Mouse (Mus musculus) ovary, postnatal 14 days (tissue): ENCODE data around the gene Flcn.

Experiments used
- DNase-seq: peaks from one replicate; pipeline ENCODE4 v3.0.0; 2022; ENCODE audit warnings: low spot score

Flcn gene

GRCm38 (mm10) chr11:59769307-59769706, 40.5 kb downstream of the Flcn start:
- DNase-seq = no peak

DNA sequence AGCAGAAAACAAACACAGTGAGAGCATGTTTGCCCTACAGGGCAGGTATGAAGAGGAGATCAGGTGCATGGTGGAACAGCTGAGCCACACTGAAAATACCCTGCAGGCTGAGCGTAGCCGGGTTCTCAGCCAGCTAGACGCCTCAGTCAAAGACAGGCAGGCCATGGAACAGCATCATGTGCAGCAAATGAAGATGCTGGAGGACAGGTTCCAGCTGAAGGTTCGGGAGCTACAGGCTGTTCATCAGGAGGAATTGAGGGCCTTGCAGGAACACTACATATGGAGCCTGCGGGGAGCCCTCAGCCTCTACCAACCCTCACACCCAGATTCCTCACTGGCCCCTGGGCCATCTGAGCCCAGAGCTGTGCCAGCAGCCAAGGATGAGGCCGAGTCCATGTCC, 49.0 kb downstream of the Flcn start:
- no peak for DNase-seq

DNA sequence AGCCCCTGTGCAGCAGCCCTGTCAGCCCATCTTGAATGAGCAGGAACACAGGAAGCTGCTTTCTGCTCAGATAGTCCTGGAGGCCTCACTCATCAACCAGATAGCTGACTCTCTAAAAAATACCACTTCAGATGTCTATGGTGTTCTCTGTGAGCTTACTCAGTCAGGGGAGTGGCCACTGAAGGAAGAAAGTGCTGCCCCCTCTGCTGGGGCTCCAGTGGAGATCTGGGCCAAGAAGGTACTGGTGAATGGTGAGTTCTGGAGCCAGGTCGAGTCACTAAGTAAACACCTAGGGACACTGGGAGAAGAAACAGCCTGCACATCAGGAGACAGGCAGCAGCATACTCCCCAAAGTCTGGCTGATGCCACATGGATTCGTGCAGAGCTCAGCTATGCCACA, 50.2 kb downstream of the Flcn start:
- DNase-seq = no peak

- peak; percentile 27 for DNase-seq
Measured at GRCm38 (mm10) chr11:59759178-59759577, 50.6 kb downstream of the Flcn start.

DNA sequence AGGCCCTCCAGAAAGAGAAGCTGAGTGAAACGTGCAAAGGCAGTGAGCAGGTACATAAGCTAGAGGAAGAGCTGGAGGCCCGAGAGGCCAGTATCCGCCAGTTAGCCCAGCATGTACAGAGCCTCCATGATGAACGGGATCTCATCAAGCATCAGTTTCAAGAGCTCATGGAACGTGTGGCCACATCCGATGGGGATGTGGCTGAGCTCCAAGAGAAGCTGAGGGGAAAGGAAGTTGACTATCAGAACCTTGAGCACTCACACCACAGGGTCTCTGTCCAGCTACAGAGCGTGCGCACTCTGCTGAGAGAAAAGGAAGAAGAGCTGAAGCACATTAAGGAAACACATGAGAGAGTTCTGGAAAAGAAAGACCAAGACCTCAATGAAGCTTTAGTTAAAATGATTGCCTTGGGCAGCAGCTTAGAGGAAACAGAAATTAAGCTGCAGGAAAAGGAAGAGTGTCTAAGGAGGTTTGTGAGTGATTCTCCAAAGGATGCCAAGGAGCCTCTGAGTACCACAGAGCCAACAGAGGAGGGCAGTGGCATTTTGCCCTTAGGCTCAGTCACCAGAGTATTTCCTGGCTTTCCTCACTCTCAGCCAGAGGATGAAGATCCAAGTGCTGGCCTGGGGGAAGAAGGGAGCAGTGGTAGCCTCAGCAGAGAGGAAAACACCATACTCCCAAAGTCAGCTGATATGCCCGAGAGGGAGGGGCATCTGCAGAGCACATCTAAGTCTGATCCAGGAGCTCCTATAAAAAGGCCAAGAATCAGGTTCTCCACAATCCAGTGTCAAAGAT, 51.4 kb downstream of the Flcn start:
- no peak for DNase-seq

DNA sequence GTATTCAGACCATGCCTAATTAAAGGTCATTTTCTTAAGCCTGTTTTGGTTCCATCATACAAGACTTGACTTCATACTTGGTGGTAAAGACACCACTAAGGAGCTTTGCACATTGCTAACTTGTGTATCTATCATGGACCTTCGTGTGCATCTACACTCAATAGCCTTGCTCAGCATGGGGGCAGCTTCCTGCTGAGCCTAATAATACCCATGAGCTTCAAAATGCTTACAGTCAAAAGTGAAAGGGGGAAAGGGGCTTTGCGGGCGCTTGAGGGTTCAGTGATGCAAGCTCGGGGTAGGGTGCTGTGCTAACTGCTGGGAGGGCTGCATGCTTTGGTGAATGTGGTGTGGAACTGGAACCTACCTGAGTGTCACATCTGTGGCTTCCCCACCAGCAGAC, 53.5 kb downstream of the Flcn start:
- no peak for DNase-seq

DNA sequence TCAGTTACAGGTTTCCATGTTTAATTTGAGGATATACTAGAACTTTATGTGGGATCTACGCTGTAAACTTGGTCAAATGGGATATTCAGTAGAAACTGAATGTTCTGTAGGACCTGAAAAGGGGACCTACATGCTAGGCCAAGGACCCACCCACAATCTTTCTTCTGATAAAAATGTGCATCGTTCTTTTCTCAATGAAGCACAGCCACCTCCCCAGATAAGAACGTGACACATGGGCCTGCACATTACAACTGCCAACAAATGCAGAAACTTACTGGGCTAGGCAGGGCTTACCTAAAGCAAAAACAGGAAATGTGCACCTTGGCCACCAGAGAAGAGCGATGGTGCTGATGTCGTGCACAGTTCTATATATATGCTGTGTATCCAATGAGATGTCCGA, 55.3 kb downstream of the Flcn start:
- DNase-seq = no peak

DNA sequence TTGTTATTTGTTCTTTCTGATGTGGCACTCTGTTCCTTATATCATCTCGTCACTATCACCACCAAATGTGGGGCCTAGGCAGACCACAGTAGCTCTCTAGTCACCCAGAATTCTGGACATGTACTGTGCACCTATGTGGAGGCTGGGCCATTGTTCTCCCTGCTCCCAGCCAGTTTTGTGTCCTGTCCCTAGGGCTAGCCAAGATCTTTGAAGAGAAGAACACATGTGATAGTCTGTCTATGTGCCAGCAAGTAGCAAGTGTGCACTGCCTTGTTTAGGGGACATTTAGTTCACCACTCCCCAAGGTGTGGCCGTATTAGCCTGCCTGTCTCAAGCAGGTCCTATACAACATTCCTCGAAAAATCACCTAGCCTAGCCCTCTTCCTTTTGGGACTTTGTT, 60.8 kb downstream of the Flcn start:
- no peak for DNase-seq

- no peak for DNase-seq
Measured at GRCm38 (mm10) chr11:59746614-59747013, 63.2 kb downstream of the Flcn start.

- no peak for DNase-seq
Measured at GRCm38 (mm10) chr11:59745851-59746250, 64.0 kb downstream of the Flcn start.

GRCm38 (mm10) chr11:59744374-59744773, 65.4 kb downstream of the Flcn start:
- DNase-seq = no peak

GRCm38 (mm10) chr11:59743712-59744111, 66.1 kb downstream of the Flcn start:
- DNase-seq = no peak

DNA sequence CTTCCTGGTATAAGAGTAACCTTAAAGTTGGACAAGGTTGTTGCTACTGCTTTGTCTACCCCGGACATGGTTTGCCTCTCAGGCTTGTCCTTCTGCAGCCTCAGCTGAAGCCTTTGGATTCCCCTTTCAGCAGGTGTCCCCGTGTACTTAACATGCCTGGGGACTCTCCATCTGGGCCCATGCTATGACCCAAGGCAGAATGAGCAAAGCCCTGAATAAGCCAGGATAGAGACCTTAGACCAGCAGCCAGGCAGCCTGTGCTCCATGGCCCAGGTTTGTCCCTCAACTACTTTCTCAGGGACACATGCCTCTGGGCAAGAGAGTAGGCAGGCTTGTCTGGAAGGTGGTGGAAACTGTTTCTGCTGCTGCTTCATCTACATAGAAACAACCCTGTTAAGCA, 66.5 kb downstream of the Flcn start:
- no peak for DNase-seq

DNA sequence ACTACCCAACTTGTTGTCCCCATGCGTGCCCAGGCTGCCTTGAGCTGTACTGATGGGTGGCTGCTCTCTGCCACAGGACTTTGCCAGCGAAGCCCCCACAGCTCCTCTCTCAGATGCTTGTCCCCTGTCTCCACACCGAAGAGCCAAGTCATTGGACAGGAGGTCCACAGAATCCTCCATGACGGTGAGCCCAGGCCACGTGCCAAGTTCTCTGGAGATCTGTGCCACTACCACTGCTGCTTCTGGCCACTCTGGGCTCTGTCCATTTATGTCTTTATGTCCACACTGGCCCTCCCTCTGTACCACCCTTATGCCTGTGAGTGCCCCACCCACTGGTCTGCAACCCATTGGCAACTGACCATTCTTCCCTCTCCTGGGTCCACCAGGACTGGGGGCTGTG, 67.9 kb downstream of the Flcn start:
- DNase-seq = no peak
